Comparison of ENCODE assay signal across 10 mouse cellular contexts in genomic region chr10:130536101-130536500, GRCm38 (mm10). TPM values are rescaled to one million over a fixed set of nuclear protein-coding genes. Genes with fewer than 3 reads are reported as not detected.
A peak's percentile ranks its signal among the peaks of the same experiment; 100 is the strongest.
DNase-seq lines count a peak whose midpoint lies in the region; ATAC-seq and TF ChIP-seq lines count a peak whose summit lies in the region.
"Had no signal": no experiment of that assay in that cellular context is flagged by ENCODE, and none has a peak within 500 bp of the region (broad histone marks: within the 10 kb centered on the region; RNA-seq: fewer than 3 reads in every experiment).

No protein-coding gene starts in this region.

- TF ChIP-seq CTCF in Patski (IDR thresholded peaks at IDR 0.05), result peak; percentile 31

- no peak overlapping the region for H3K4me2 ChIP-seq in liver, embryonic 13.5 days
- no peak overlapping the region for H3K4me2 ChIP-seq in neural tube, embryonic 15.5 days
- H3K4me2 ChIP-seq: embryonic facial prominence, embryonic 15.5 days had no signal

- POLR2A ChIA-PET in Patski (lab: Charles Lee), result no interaction called here

- H3K9ac ChIP-seq in liver, embryonic 13.5 days, result no peak overlapping the region
- H3K9ac ChIP-seq in neural tube, embryonic 15.5 days (replicated peaks), result no peak overlapping the region
- H3K9ac ChIP-seq: embryonic facial prominence, embryonic 15.5 days had no signal

- ATAC-seq in Patski, result no peak
- 0 out of 2 replicates have a peak, but pooled peaks have one; percentile 41 for ATAC-seq in liver, embryonic 13.5 days (ENCODE audit: low read depth)
- no peak for ATAC-seq in neural tube, embryonic 15.5 days (ENCODE audit: low FRiP score)

- DNase-seq in embryo, embryonic 11 days, result peak; percentile 13
- DNase-seq in embryo, embryonic 9.5 days (ENCODE audit: extremely low spot score), result no peak
- DNase-seq in 3T3-L1 (ENCODE audit: low read depth, low spot score) (peak; percentile 45), Patski (ENCODE audit: low read depth, low spot score) (peak; percentile 2)
- no peak for DNase-seq in liver, embryonic 13.5 days
- no peak for DNase-seq in right cerebral cortex, postnatal 4 days
- DNase-seq in gastrocnemius, adult 8-10 months (ENCODE audit: low spot score in 2 of 2), result no peak

- in situ Hi-C loops in Patski (cut with MboI; ENCODE audit: low pct_unique_long_range_greater_than_20kb), result no loop called here

- no peak overlapping the region for H3K27ac ChIP-seq in liver, embryonic 13.5 days
- H3K27ac ChIP-seq in neural tube, embryonic 15.5 days (replicated peaks), result no peak overlapping the region
- H3K27ac ChIP-seq: embryonic facial prominence, embryonic 15.5 days had no signal

- no peaks in the 10 kb centered on the region for H3K27me3 ChIP-seq in Patski
- H3K27me3 ChIP-seq in liver, embryonic 13.5 days, result no peaks in the 10 kb centered on the region
- no peaks in the 10 kb centered on the region for H3K27me3 ChIP-seq in neural tube, embryonic 15.5 days (replicated peaks)
- H3K27me3 ChIP-seq: embryonic facial prominence, embryonic 15.5 days had no signal

- CTCF ChIA-PET in Patski (lab: Charles Lee), result no interaction called here

- no peaks in the 10 kb centered on the region for H3K4me1 ChIP-seq in liver, embryonic 13.5 days (replicated peaks)
- H3K4me1 ChIP-seq in neural tube, embryonic 15.5 days, result no peaks in the 10 kb centered on the region
- H3K4me1 ChIP-seq: embryonic facial prominence, embryonic 15.5 days had no signal

- H3K9me3 ChIP-seq in liver, embryonic 13.5 days (replicated peaks), result no peaks in the 10 kb centered on the region
- H3K9me3 ChIP-seq in neural tube, embryonic 15.5 days (replicated peaks), result no peaks in the 10 kb centered on the region
- H3K9me3 ChIP-seq: embryonic facial prominence, embryonic 15.5 days had no signal

- H3K36me3 ChIP-seq in liver, embryonic 13.5 days, result no peaks in the 10 kb centered on the region
- H3K36me3 ChIP-seq in neural tube, embryonic 15.5 days, result no peaks in the 10 kb centered on the region
- H3K36me3 ChIP-seq: embryonic facial prominence, embryonic 15.5 days had no signal

- 52% methylated on average over 3 of the region's 3 CpGs for WGBS in liver, embryonic 13.5 days (ENCODE audit: insufficient replicate concordance)
- 76% methylated on average over 3 of the region's 3 CpGs for WGBS in neural tube, embryonic 15.5 days

- no peak overlapping the region for H3K4me3 ChIP-seq in liver, embryonic 13.5 days (replicated peaks)
- H3K4me3 ChIP-seq in neural tube, embryonic 15.5 days (replicated peaks), result no peak overlapping the region
- H3K4me3 ChIP-seq: embryonic facial prominence, embryonic 15.5 days had no signal

RNA-seq across cellular contexts. Expression of gene Vmn2r87, which starts 38.9 kb away (rescaled TPM):
- polyA plus RNA-seq in Patski (2021), result not detected
- not detected in 2 replicates for polyA plus RNA-seq in liver, embryonic 13.5 days (2015; fragmentation: Nextera tagmentation; extraction: Ambion mirVana)
- total RNA-seq in gastrocnemius, adult 8-10 months (2022), result not detected
- polyA plus RNA-seq in neural tube, embryonic 15.5 days (2015; fragmentation: Nextera tagmentation; extraction: Ambion mirVana), result 0.10 and 0.18 TPM in 2 replicates
- polyA plus RNA-seq: embryonic facial prominence, embryonic 15.5 days; intestine, embryonic 14.5 days had no signal

Comparison
In these comparisons a context has a peak if more than half of its experiments do, and no peak if none do; other contexts are left out.
1. DNase-seq: peak in embryo, embryonic 11 days (single experiment), 3T3-L1 (single experiment) and Patski (single experiment); none in embryo, embryonic 9.5 days (single experiment), liver, embryonic 13.5 days (single experiment), right cerebral cortex, postnatal 4 days (single experiment) and gastrocnemius, adult 8-10 months (0 of 2).